Mouse (Mus musculus) lung, postnatal 4 days (tissue): ENCODE measurements around the gene Dhx32.

Experiments
- DNase-seq, 2 experiments: peaks; one replicate each; pipeline ENCODE4 v3.0.0; 2021

Gene Dhx32

DNA sequence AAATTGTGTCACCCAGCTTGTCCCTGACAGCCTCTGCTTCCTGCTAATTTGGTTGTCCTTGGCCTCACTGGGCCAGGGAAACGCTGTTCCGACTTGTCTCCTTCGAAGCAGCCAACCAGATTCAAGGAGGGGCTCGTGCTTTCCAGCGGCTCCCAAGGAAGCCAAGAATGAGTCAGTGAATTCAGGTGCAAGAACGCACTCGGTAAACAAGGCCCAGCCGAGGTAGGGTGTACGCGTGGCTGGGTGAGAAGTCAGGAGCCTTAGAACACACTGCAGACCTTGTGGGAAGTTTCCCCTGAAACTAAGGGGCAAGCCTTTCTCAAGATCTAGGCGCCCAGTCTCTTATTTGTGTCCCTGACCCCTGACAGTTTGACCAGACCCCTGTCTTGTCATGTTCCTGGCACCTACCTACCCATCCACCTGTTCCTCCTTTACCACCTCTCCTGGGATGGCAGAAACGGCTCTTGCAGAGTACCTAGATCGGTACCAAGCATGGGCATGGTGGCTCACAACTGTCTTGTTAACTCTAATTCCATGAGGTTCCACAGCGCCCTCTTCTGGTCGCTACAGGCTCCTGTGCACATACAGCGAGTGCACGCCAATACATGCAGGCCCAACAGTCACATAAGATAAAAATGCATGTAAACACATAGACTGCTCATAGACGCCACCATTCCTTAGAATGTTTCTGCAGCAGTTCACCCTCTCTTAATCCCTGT lies at the start of gene Dhx32:
Dhx32 (minus strand) TSS at position 10 of the 719 bp plus-strand sequence.
- peak; percentile 68 to 76 for DNase-seq

DNA sequence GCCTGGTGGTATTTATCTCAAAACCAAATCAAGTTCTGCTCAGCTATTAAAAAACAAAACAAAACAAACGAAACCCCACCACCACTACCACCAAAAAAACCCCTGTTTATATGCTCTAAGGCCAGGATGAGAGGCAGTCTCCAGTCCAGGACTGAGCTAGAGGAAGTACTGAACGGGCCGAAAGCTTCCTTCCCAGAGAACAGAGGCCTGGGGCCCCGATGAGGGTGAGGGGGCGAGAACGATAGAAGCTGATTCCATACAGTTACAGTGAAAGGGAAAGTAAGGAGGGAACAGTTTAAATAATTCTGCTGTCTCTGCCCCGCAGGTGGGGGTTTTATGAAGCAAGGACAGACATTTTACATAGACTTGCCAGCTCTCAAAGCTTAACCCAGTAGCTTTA lies 47.1 kb upstream of the Dhx32 start:
- no peak for DNase-seq

- DNase-seq, result no peak
These were observed 46.0 kb upstream of the Dhx32 start for GRCm38 (mm10) chr7:133828514-133828913.

GRCm38 (mm10) chr7:133824579-133824978 lies 42.1 kb upstream of the Dhx32 start:
- no peak for DNase-seq

DNA sequence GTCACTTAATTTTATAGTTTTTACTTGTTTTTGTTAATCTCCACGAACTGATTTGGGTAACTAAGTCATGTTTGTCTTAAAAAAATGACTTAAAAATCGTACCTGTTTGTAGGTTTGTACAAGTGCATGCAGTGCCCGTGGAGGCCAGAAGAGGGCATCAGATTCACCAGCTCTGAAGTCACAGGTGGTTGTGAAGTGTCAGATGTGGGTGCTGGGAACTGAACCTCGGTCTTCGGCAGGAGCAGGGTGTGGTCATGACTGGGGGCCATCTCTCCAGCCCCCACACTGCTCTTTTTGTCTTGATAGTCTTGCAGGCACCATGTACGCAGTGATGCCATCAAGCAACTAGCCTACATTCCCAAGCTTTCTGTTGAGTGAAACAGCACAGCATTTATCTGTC lies 41.2 kb upstream of the Dhx32 start:
- no peak for DNase-seq

DNA sequence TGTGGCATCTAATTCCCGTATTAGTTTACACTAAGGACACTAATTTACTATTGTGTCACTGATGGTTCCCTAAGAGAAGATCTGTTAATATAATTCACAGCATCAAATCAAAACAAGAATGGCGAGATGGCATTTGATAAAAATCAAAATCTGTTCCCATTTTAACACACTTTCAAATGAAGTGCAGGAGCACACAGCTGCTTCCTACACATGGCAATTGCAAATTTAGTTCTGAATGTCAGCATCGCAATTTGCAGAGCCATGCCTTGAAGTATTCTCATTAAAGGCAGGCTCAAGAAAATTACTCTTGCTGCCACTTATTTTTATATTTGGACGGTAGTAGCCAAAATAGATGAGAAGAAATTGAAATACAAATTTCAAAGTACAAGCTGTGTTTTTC lies 30.8 kb upstream of the Dhx32 start:
- no peak for DNase-seq

GRCm38 (mm10) chr7:133812927-133813326 lies 30.4 kb upstream of the Dhx32 start:
- DNase-seq, result no peak

- DNase-seq, result peak; percentile 46 to 70
These were observed 23.2 kb upstream of the Dhx32 start for GRCm38 (mm10) chr7:133805614-133806175.

DNA sequence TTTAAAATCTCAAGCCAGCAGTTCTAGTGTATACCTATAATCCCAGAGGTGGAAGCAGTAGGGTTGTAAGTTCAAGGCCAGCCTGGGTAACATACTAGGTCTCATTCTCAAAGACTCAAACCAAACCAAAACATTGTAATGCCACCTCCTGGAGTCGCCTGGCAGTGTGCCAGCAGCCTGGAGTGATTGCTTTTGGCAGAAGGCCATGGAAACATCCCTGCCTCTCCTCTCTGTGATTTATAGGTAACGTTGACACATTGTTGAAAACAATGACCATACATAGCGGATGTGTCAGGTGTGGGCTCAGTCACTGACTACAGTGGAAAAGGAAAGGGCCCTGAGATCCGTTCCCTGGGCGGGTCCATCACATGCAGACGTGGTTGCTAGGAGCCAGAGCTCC lies 19.3 kb upstream of the Dhx32 start:
- DNase-seq, result peak; percentile 21 to 37

DNA sequence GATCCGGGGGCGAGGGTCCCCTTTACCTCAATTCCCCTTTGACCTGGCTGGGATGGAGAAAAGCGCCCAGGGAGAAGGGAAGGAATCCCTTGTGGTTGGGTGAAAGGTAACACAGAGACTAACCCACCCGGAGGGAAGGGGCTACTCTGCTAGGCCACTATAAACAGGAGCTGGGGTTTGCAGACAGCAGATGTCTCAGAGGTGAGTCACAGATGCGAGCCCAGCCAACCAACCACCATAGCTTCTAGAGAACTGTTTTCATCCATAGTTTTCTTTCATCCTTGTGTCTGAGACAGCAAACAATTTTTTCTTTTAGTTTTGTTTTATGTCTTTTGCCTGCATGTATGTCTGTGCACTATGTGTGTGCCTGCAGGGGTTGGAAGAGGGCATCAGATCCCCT lies 17.4 kb upstream of the Dhx32 start:
- no peak for DNase-seq

DNA sequence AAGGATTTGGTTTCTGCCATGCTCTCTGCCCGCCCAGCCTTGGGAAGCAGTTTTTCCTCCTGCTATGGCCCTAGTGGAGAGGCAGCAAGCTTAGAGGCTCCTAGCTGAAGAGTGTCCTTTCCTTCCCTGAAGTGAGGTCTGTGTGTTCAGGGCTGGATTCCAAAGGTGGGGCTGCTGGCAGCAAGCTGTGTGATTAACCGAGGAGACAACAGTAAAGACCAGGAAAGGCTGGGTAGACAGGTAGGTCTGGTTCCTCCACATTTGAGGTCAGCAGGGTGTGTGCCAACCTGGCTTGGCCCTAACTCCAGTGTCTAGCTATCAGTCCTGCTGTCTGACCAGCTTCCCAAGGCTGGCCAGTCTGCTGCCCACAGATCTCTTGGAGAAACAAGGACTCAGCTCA lies 12.2 kb upstream of the Dhx32 start:
- peak in 1 of 2 experiments; percentile 29 for DNase-seq

DNA sequence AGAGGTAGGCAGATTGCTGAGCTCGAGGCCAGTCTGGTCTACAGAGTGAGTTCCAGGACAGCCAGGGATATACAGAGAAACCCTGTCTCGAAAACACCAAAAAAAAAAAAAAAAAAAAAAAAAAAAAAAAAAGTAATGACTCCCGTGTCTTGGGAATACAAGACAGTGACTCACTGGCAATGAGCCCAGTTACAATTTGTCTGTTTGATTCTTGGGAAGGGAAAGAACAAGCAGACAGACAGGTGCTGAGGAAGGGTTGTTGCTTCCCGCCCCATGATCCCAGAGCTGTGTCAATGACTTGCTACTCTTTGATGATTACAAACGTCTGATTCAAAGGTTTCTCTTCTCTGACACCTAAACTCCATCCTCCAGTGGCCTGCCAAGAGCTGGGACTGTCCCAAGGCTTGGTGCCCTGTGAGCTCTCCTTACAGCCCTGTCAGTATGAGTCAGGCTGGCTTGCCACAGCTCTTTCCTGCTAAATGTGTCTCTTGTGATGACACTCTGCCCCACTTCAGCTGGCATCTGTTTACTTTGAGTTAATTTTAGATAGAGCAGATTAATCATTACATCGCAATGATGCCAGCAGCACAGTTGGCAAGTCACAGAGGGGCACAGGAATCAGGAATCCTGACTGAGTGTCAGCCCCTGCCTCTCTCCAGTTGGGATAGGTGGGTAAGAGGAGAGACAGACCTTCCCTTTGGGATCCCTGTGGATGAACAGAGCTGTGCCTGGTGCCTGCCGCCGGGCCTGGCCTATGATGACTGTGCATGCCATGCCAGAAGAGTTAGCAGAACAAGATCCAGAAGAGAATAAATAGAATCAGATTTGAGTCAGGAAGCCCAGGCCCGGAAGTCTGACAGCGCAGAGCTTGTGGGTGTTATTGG lies 11.0 kb upstream of the Dhx32 start:
- peak; percentile 6 to 35 for DNase-seq

DNA sequence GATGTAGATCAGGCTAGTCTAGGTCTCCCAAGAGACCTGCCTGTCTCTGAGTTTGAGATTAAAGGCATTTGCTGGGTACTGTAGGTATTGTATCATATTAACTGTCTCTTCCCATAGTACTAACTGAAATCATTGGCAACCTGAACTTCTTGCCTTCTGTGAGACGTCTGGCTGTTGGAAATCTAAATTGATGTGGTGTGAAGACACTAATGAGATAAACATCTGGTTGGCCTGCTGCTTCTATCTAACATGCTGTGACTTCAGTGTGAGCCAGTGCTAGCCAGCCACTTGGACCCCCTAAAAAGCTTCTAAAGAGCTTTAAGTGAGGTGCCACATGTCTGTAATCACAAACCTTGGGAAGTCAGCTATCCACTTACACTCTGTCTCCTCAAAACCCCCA lies 10.2 kb upstream of the Dhx32 start:
- no peak for DNase-seq

DNA sequence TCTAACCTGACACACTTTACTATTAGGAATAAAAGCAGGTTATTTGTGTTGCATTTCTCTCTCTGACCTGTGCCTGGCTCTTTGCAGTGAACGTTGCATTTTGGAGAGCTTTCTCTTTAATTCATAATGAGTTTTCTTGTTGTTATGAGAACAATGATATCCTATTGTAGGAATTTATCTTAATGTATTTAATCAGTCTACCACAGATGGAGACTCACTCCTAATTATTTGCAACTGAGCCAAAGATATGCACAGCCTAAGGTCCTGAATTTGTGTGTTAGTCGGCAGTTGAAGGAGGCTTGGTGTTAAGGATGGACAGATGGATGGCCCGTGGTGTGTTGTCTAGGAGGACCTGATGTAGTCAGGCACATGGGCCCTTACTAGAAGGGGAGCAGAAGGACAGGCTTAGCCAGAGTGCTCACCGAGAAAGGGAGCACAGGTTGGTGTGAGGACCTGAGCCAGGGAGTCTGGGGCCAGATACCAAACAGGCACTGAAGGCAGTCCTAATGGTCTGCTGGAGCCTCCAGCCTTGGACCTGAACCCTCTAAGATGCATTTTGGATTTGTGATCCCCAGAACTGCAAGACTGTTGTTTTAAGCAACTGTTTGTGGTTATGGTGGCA lies 8.2 kb upstream of the Dhx32 start:
- no peak for DNase-seq

DNA sequence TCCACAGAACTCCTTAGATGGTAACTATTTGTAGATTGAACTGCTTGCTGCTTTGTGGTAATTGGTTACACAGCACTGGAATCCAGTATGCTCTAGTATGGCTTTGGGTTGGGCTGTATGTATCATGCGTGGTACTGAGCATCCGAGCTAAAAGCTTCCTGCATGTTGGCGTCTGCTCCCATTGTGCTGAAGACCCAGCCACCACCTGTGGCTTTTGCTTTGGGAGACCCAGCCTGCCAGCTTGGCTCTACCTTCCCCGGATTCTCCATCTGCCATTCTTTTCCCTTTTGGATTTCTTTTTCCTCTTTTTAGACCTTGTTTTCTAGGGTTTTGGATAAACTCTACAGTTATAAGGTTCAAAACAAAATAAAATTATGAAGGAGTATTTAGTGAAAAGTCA lies 7.6 kb upstream of the Dhx32 start:
- no peak for DNase-seq

- no peak for DNase-seq
These were observed 5.6 kb upstream of the Dhx32 start for GRCm38 (mm10) chr7:133788147-133788546.

GRCm38 (mm10) chr7:133787571-133787970 lies 5.0 kb upstream of the Dhx32 start:
- no peak for DNase-seq

- DNase-seq, result no peak
These were observed 535 bp downstream of the Dhx32 start for GRCm38 (mm10) chr7:133781991-133782390.

DNA sequence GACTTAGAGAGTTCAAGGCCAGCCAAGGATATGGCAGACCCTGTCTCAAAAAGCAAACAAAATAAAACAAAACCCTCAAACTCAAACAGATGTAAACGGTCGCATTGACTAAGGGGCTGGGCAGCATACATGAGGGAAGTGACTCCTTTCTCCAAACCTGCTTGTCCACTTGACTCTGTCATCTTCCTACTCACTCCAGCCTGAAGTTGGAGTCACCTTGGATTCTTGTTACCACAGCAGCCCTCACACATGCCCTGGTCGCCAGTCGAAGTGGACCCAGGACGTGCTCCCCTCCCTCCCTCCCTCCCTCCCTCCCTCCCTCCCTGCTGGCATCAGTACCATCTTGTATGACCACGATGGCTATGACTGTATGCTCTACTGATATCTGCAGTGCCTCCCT lies 943 bp downstream of the Dhx32 start:
- DNase-seq, result no peak

DNA sequence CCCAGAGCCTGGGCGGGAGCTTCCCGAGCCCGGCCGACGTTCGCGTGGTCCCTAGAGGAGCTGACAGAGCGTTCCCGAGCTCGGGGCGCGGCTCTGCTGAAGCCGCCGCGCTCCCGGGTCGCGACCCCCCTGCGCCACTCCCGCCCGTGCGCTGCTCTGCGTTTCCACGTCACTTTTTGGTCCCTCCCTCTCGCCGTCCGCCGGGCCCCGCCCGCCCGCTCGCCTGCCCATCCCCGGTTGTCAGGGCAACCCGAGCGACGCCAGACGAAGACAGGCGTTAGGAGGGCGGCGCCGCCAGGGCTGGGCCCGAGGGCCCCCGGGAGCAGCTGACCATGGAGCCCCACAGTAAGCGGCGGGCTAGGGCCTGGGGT lies 5.9 kb downstream of the Dhx32 start, which contains the start of gene Fank1:
Fank1 (plus strand) TSS at position 236 of the 371 bp plus-strand sequence.
- DNase-seq, result peak; percentile 92 to 94

GRCm38 (mm10) chr7:133775796-133776625 lies 6.5 kb downstream of the Dhx32 start:
- DNase-seq, result no peak

DNA sequence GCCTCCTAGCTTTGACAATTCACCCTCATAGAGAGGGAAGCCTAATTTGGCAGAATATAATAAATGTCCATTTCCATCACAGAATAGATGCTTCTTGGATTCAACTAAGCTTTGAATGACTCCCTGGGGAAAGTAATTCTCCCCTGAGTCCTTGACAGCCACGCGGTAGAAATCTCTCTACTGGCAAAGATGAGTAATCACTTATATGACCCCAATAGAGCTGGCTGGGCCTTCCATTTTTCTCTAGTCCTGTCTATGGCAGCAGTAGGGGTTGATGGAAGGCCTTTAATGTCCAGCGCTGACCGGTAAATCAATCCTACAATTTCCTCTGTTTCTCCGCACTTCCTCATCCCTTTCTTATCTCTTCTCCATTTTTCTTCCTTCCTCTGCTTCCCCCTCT lies 7.3 kb downstream of the Dhx32 start:
- DNase-seq, result no peak
